Mouse (Mus musculus): ENCODE results near the gene Ttc28.

The Ttc28 gene

GRCm38 (mm10) chr5:111318946-111319345 lies 439.3 kb downstream of the Ttc28 start:
- DNase-seq (ENCODE audit: low read depth in 2 of 2, low spot score in 2 of 2) = no peak

GRCm38 (mm10) chr5:111325813-111326212 lies 446.2 kb downstream of the Ttc28 start:
- DNase-seq (ENCODE audit: low read depth in 2 of 2, low spot score in 2 of 2) = no peak

GRCm38 (mm10) chr5:111327420-111327819 lies 447.8 kb downstream of the Ttc28 start:
- DNase-seq (ENCODE audit: low read depth in 2 of 2, low spot score in 2 of 2) = no peak

- DNase-seq (ENCODE audit: low read depth in 2 of 2, low spot score in 2 of 2) = no peak
Measured at GRCm38 (mm10) chr5:111329782-111330416, 450.3 kb downstream of the Ttc28 start.

GRCm38 (mm10) chr5:111330417-111331098 lies 451.0 kb downstream of the Ttc28 start, which contains the start of gene Pitpnb:
Gene Pitpnb (plus strand): TSS chr5:111330763.
- DNase-seq (ENCODE audit: low read depth in 2 of 2, low spot score in 2 of 2) = peak; percentile 99

- DNase-seq (ENCODE audit: low read depth in 2 of 2, low spot score in 2 of 2) = no peak
Measured at GRCm38 (mm10) chr5:111331099-111331435, 451.5 kb downstream of the Ttc28 start.

- DNase-seq (ENCODE audit: low read depth in 2 of 2, low spot score in 2 of 2) = no peak
Measured at GRCm38 (mm10) chr5:111335939-111336691, 456.5 kb downstream of the Ttc28 start.

Data from CD8-positive naive resting alpha-beta T cell, adult 2 months (primary cell).